Mouse (Mus musculus): ENCODE measurements around the gene Tlr3. TPM values are rescaled to one million over a fixed set of nuclear protein-coding genes. Genes with fewer than 3 reads are reported as not detected.

Gene Tlr3
- polyA plus RNA-seq, 1 experiment from 2014 or later = 3.9 TPM

- H3K36me3 ChIP-seq (ENCODE audit: control insufficient read depth, insufficient read depth, low read length) = no peaks in the 10 kb centered on the region
- peak overlapping the region; percentile 88 for H3K27ac ChIP-seq (ENCODE audit: low read length)
- H3K4me2 ChIP-seq (ENCODE audit: low read depth, low read length) = peak overlapping the region; percentile 62
- peak overlapping the region; percentile 61 for H3K4me3 ChIP-seq (replicated peaks; ENCODE audit: low read length)
- H3K9me3 ChIP-seq (replicated peaks; ENCODE audit: control insufficient read depth, low read length) = no peaks in the 10 kb centered on the region
- no peaks in the 10 kb centered on the region for H3K4me1 ChIP-seq (ENCODE audit: control insufficient read depth, insufficient read depth, low read length)
- H3K27me3 ChIP-seq (ENCODE audit: control insufficient read depth, insufficient read depth, low read length) = no peaks in the 10 kb centered on the region
- WGBS = 7% methylated on average over 18 of the region's 18 CpGs
- peak; percentile 94 for ATAC-seq (ENCODE audit: insufficient read depth, low FRiP score)
- peak overlapping the region; percentile 75 for H3K9ac ChIP-seq (ENCODE audit: low read length)
These were observed 567 bp downstream of the Tlr3 start for GRCm38 (mm10) chr8:45410146-45410880.

- no peaks in the 10 kb centered on the region for H3K36me3 ChIP-seq (ENCODE audit: control insufficient read depth, insufficient read depth, low read length)
- WGBS = 38% methylated on average over 4 of the region's 4 CpGs
- H3K9ac ChIP-seq (ENCODE audit: low read length) = peak overlapping the region; percentile 75
- peak overlapping the region; percentile 88 for H3K27ac ChIP-seq (ENCODE audit: low read length)
- peak overlapping the region; percentile 62 for H3K4me2 ChIP-seq (ENCODE audit: low read depth, low read length)
- no peak for ATAC-seq (ENCODE audit: insufficient read depth, low FRiP score)
- H3K4me3 ChIP-seq (replicated peaks; ENCODE audit: low read length) = peak overlapping the region; percentile 61
- H3K9me3 ChIP-seq (replicated peaks; ENCODE audit: control insufficient read depth, low read length) = no peaks in the 10 kb centered on the region
- no peaks in the 10 kb centered on the region for H3K4me1 ChIP-seq (ENCODE audit: control insufficient read depth, insufficient read depth, low read length)
- H3K27me3 ChIP-seq (ENCODE audit: control insufficient read depth, insufficient read depth, low read length) = no peaks in the 10 kb centered on the region
These were observed 1.2 kb downstream of the Tlr3 start for GRCm38 (mm10) chr8:45409702-45410101.

- no peak for ATAC-seq (ENCODE audit: insufficient read depth, low FRiP score)
- Histone ChIP-seq H3K9me3 (replicated peaks; ENCODE audit: control insufficient read depth, low read length) (no peaks in the 10 kb centered on the region), H3K4me3 (replicated peaks; ENCODE audit: low read length) (no peak overlapping the region), H3K4me2 (ENCODE audit: low read depth, low read length) (no peak overlapping the region), H3K9ac (ENCODE audit: low read length) (no peak overlapping the region), H3K27ac (ENCODE audit: low read length) (no peak overlapping the region), H3K27me3 (ENCODE audit: control insufficient read depth, insufficient read depth, low read length) (no peaks in the 10 kb centered on the region), H3K36me3 (ENCODE audit: control insufficient read depth, insufficient read depth, low read length) (no peaks in the 10 kb centered on the region), H3K4me1 (ENCODE audit: control insufficient read depth, insufficient read depth, low read length) (peaks cover 10% of the 10 kb centered on the region)
- 75% methylated on average over 1 of the region's 1 CpGs for WGBS
These were observed 27.6 kb downstream of the Tlr3 start for GRCm38 (mm10) chr8:45383250-45383649.

GRCm38 (mm10) chr8:45381963-45382347, 28.9 kb downstream of the Tlr3 start, which contains the start of gene Fam149a:
Gene Fam149a (minus strand): TSS chr8:45382291.
- H3K27ac ChIP-seq (ENCODE audit: low read length) = no peak within 1 kb of the TSS
- H3K9me3 ChIP-seq (replicated peaks; ENCODE audit: control insufficient read depth, low read length) = no peaks in the 10 kb centered on the region
- peak within 1 kb of the TSS; percentile 46 for H3K4me3 ChIP-seq (replicated peaks; ENCODE audit: low read length)
- H3K36me3 ChIP-seq (ENCODE audit: control insufficient read depth, insufficient read depth, low read length) = no peaks in the 10 kb centered on the region
- no peaks in the 10 kb centered on the region for H3K27me3 ChIP-seq (ENCODE audit: control insufficient read depth, insufficient read depth, low read length)
- WGBS = 7% methylated on average over 6 of the region's 6 CpGs
- H3K4me1 ChIP-seq (ENCODE audit: control insufficient read depth, insufficient read depth, low read length) = peaks cover 10% of the 10 kb centered on the region
- no peak for ATAC-seq (ENCODE audit: insufficient read depth, low FRiP score)
- H3K4me2 ChIP-seq (ENCODE audit: low read depth, low read length) = peak within 1 kb of the TSS; percentile 78
- peak within 1 kb of the TSS; percentile 58 for H3K9ac ChIP-seq (ENCODE audit: low read length)

- peaks cover 10% of the 10 kb centered on the region for H3K4me1 ChIP-seq (ENCODE audit: control insufficient read depth, insufficient read depth, low read length)
- WGBS = 3% methylated on average over 38 of the region's 38 CpGs
- H3K4me2 ChIP-seq (ENCODE audit: low read depth, low read length) = peak overlapping the region; percentile 78
- peak overlapping the region; percentile 58 for H3K9ac ChIP-seq (ENCODE audit: low read length)
- H3K9me3 ChIP-seq (replicated peaks; ENCODE audit: control insufficient read depth, low read length) = no peaks in the 10 kb centered on the region
- no peaks in the 10 kb centered on the region for H3K27me3 ChIP-seq (ENCODE audit: control insufficient read depth, insufficient read depth, low read length)
- H3K27ac ChIP-seq (ENCODE audit: low read length) = no peak overlapping the region
- peak overlapping the region; percentile 46 for H3K4me3 ChIP-seq (replicated peaks; ENCODE audit: low read length)
- H3K36me3 ChIP-seq (ENCODE audit: control insufficient read depth, insufficient read depth, low read length) = no peaks in the 10 kb centered on the region
- ATAC-seq (ENCODE audit: insufficient read depth, low FRiP score) = peak; percentile 68
These were observed 29.6 kb downstream of the Tlr3 start for GRCm38 (mm10) chr8:45381075-45381962.

- H3K36me3 ChIP-seq (ENCODE audit: control insufficient read depth, insufficient read depth, low read length) = no peaks in the 10 kb centered on the region
- H3K27me3 ChIP-seq (ENCODE audit: control insufficient read depth, insufficient read depth, low read length) = no peaks in the 10 kb centered on the region
- no peak for ATAC-seq (ENCODE audit: insufficient read depth, low FRiP score)
- WGBS = 32% methylated on average over 4 of the region's 4 CpGs
- H3K4me1 ChIP-seq (ENCODE audit: control insufficient read depth, insufficient read depth, low read length) = peaks cover 10% of the 10 kb centered on the region
- H3K4me2 ChIP-seq (ENCODE audit: low read depth, low read length) = no peak overlapping the region
- H3K27ac ChIP-seq (ENCODE audit: low read length) = no peak overlapping the region
- no peaks in the 10 kb centered on the region for H3K9me3 ChIP-seq (replicated peaks; ENCODE audit: control insufficient read depth, low read length)
- no peak overlapping the region for H3K9ac ChIP-seq (ENCODE audit: low read length)
- peak overlapping the region; percentile 46; the same call in 1 of the 2 replicates for H3K4me3 ChIP-seq (replicated peaks; ENCODE audit: low read length)
These were observed 30.3 kb downstream of the Tlr3 start for GRCm38 (mm10) chr8:45380598-45380997.

GRCm38 (mm10) chr8:45374071-45374470, 36.8 kb downstream of the Tlr3 start:
- no peak overlapping the region for H3K4me3 ChIP-seq (replicated peaks; ENCODE audit: low read length)
- no peaks in the 10 kb centered on the region for H3K9me3 ChIP-seq (replicated peaks; ENCODE audit: control insufficient read depth, low read length)
- no peaks in the 10 kb centered on the region for H3K36me3 ChIP-seq (ENCODE audit: control insufficient read depth, insufficient read depth, low read length)
- H3K27me3 ChIP-seq (ENCODE audit: control insufficient read depth, insufficient read depth, low read length) = no peaks in the 10 kb centered on the region
- H3K4me1 ChIP-seq (ENCODE audit: control insufficient read depth, insufficient read depth, low read length) = no peaks in the 10 kb centered on the region
- H3K27ac ChIP-seq (ENCODE audit: low read length) = no peak overlapping the region
- ATAC-seq (ENCODE audit: insufficient read depth, low FRiP score) = no peak
- no peak overlapping the region for H3K9ac ChIP-seq (ENCODE audit: low read length)
- 74% methylated on average over 3 of the region's 3 CpGs for WGBS
- no peak overlapping the region for H3K4me2 ChIP-seq (ENCODE audit: low read depth, low read length)

GRCm38 (mm10) chr8:45367154-45367553, 43.7 kb downstream of the Tlr3 start:
- no peak for ATAC-seq (ENCODE audit: insufficient read depth, low FRiP score)
- H3K36me3 ChIP-seq (ENCODE audit: control insufficient read depth, insufficient read depth, low read length) = no peaks in the 10 kb centered on the region
- no peak overlapping the region for H3K4me2 ChIP-seq (ENCODE audit: low read depth, low read length)
- no peaks in the 10 kb centered on the region for H3K9me3 ChIP-seq (replicated peaks; ENCODE audit: control insufficient read depth, low read length)
- H3K9ac ChIP-seq (ENCODE audit: low read length) = no peak overlapping the region
- H3K27me3 ChIP-seq (ENCODE audit: control insufficient read depth, insufficient read depth, low read length) = no peaks in the 10 kb centered on the region
- H3K4me1 ChIP-seq (ENCODE audit: control insufficient read depth, insufficient read depth, low read length) = no peaks in the 10 kb centered on the region
- WGBS = 83% methylated on average over 1 of the region's 1 CpGs
- no peak overlapping the region for H3K27ac ChIP-seq (ENCODE audit: low read length)
- no peak overlapping the region for H3K4me3 ChIP-seq (replicated peaks; ENCODE audit: low read length)

- 48% methylated on average over 1 of the region's 1 CpGs for WGBS
- Histone ChIP-seq H3K4me1 (ENCODE audit: control insufficient read depth, insufficient read depth, low read length) (no peaks in the 10 kb centered on the region), H3K4me2 (ENCODE audit: low read depth, low read length) (no peak overlapping the region), H3K9me3 (replicated peaks; ENCODE audit: control insufficient read depth, low read length) (no peaks in the 10 kb centered on the region), H3K36me3 (ENCODE audit: control insufficient read depth, insufficient read depth, low read length) (no peaks in the 10 kb centered on the region), H3K4me3 (replicated peaks; ENCODE audit: low read length) (no peak overlapping the region), H3K9ac (ENCODE audit: low read length) (no peak overlapping the region), H3K27ac (ENCODE audit: low read length) (no peak overlapping the region), H3K27me3 (ENCODE audit: control insufficient read depth, insufficient read depth, low read length) (no peaks in the 10 kb centered on the region)
- no peak for ATAC-seq (ENCODE audit: insufficient read depth, low FRiP score)
These were observed 47.7 kb downstream of the Tlr3 start for GRCm38 (mm10) chr8:45363220-45363619.
